ENCODE assay signal across 14 mouse cellular contexts in genomic region chr17:72339437-72339836, GRCm38 (mm10).
"Had no signal": no experiment of that assay in that cellular context is flagged by ENCODE, and none has a peak within 500 bp of the region (broad histone marks: within the 10 kb centered on the region; RNA-seq: fewer than 3 reads in every experiment).

No protein-coding gene starts in this region.

- ATAC-seq: liver, embryonic 12.5 days; midbrain, embryonic 13.5 days; midbrain, embryonic 16.5 days had no signal

- DNase-seq: kidney, adult 8-10 months; kidney, postnatal 14 days; layer of hippocampus, adult 9-11 months; liver; lung, adult 18-20 months; lung, postnatal 10 days; lung, postnatal 36 days; right cerebral cortex, adult 18-20 months; right cerebral cortex, postnatal 14 days; right cerebral cortex, postnatal 4 days; thymus, postnatal 25 days had no signal
